Mouse (Mus musculus): ENCODE data around the gene Vwa5a.

Vwa5a gene

GRCm38 (mm10) chr9:38718102-38718501 is at the start of gene Vwa5a:
Vwa5a (plus strand) TSS chr9:38718268.
- no peak for DNase-seq (ENCODE audit: low spot score in 2 of 2)

GRCm38 (mm10) chr9:38672887-38673286 is 45.2 kb upstream of the Vwa5a start:
- no peak for DNase-seq (ENCODE audit: low spot score in 2 of 2)

- no peak for DNase-seq (ENCODE audit: low spot score in 2 of 2)
Measured at GRCm38 (mm10) chr9:38674501-38674900, 43.6 kb upstream of the Vwa5a start, which contains the start of gene Olfr918. Olfr918 (minus strand) TSS chr9:38674601.

GRCm38 (mm10) chr9:38718927-38719441 is 916 bp downstream of the Vwa5a start:
- DNase-seq (ENCODE audit: low spot score in 2 of 2), result peak in 1 of 2 experiments; percentile 14

- DNase-seq (ENCODE audit: low spot score in 2 of 2), result no peak
Measured at GRCm38 (mm10) chr9:38724044-38724443, 6.0 kb downstream of the Vwa5a start.

- DNase-seq (ENCODE audit: low spot score in 2 of 2), result no peak
Measured at GRCm38 (mm10) chr9:38728218-38728617, 10.2 kb downstream of the Vwa5a start.

- DNase-seq (ENCODE audit: low spot score in 2 of 2), result no peak
Measured at GRCm38 (mm10) chr9:38741408-38741807, 23.3 kb downstream of the Vwa5a start.

GRCm38 (mm10) chr9:38744619-38745315 is 26.7 kb downstream of the Vwa5a start:
- no peak for DNase-seq (ENCODE audit: low spot score in 2 of 2)

GRCm38 (mm10) chr9:38751999-38752398 is 33.9 kb downstream of the Vwa5a start, which contains the start of gene Olfr920:
Olfr920 (plus strand) TSS chr9:38752299.
- no peak for DNase-seq (ENCODE audit: low spot score in 2 of 2)

GRCm38 (mm10) chr9:38772768-38773167 is 54.7 kb downstream of the Vwa5a start, which contains the start of gene Olfr921:
Olfr921 (plus strand) TSS chr9:38773068.
- no peak for DNase-seq (ENCODE audit: low spot score in 2 of 2)

- DNase-seq (ENCODE audit: low spot score in 2 of 2), result no peak
Measured at GRCm38 (mm10) chr9:38792689-38793088, 74.6 kb downstream of the Vwa5a start.

All from spleen, postnatal 10 days (tissue).